Mouse (Mus musculus): ENCODE results near the gene Tmem208.
A peak's percentile ranks its signal among the peaks of the same experiment; 100 is the strongest.
"Not testable (repeated sequence)": the region's sequence is repeated elsewhere in the genome, so short reads cannot be mapped to it uniquely, and the experiment has no call there.

The Tmem208 gene

DNA sequence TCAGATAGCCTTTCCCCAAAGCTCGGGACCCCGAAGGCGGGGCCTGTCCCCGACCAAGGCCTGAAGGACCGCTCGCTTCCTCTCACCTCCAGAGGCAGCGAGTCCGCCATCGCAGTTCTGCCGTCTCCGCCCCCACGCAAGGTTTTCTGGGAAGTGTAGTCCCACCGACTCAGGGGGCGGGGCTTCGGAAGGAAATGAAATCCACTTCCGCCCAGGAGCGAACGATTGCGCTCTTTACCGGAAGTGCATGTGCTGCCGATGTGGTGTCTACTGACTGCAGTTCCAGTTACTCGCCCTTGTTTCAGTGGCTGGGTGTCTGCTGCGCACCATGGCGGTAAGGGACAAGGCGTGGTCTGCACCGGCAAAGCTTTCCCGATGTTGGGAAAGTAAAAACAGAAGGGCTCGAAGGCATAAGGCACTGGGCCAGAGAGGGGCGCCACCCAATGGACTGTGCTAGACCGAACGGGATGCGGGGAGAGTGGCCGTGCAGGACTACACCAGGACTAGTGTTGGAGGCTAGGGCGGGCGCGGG, at the start of gene Tmem208, which contains the start of gene Lrrc29:
TSS of gene Tmem208 (plus strand) at position 214 of the 532 bp plus-strand sequence.
TSS of gene Lrrc29 (minus strand) at position 138 of the 532 bp plus-strand sequence.
- DNase-seq (ENCODE audit: low read depth, low spot score) = peak; percentile 99

DNA sequence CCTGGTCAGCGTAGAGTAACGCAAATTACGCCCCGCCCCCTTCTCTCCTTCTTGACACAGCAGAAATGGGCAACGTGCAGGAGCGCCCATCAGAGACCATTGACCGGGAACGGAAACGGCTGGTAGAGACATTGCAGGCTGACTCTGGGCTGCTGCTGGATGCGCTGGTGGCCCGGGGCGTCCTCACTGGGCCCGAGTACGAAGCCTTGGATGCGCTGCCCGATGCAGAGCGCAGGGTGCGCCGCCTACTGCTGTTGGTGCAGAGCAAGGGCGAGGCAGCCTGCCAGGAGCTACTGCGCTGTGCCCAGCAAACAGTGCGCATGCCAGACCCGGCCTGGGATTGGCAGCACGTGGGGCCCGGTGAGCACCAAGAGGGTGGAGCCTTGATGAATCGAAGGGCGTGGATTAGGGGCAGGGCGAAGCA, 47.2 kb upstream of the Tmem208 start:
- DNase-seq (ENCODE audit: low read depth, low spot score) = peak; percentile 62

GRCm38 (mm10) chr8:105280567-105280966, 45.6 kb upstream of the Tmem208 start:
- DNase-seq (ENCODE audit: low read depth, low spot score) = no peak

GRCm38 (mm10) chr8:105281821-105282220, 44.3 kb upstream of the Tmem208 start:
- DNase-seq (ENCODE audit: low read depth, low spot score) = no peak

- DNase-seq (ENCODE audit: low read depth, low spot score) = no peak
Measured at GRCm38 (mm10) chr8:105282239-105282638, 43.9 kb upstream of the Tmem208 start.

- peak; percentile 87 for DNase-seq (ENCODE audit: low read depth, low spot score)
Measured at GRCm38 (mm10) chr8:105283074-105283473, 43.1 kb upstream of the Tmem208 start.

GRCm38 (mm10) chr8:105285514-105285913, 40.6 kb upstream of the Tmem208 start:
- no peak for DNase-seq (ENCODE audit: low read depth, low spot score)

DNA sequence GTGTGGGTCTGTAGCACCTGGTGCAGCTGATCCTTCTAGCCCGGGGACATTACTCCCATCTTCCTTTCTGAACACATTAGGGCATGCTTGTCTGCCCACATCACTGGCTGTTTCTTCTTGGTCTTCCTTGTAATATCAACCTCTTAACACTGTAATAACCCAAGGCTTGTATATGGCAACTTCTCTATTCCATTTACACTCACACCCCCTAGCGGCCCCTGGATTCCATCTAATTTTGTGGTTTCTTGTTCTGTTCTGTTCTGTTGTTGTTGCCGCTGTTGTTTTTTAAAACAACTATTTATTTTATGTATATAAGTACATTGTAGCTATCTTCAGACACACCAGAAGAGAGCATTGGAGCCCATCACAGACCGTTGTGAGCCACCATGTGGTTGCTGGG, 39.2 kb upstream of the Tmem208 start:
- DNase-seq (ENCODE audit: low read depth, low spot score) = no peak

DNA sequence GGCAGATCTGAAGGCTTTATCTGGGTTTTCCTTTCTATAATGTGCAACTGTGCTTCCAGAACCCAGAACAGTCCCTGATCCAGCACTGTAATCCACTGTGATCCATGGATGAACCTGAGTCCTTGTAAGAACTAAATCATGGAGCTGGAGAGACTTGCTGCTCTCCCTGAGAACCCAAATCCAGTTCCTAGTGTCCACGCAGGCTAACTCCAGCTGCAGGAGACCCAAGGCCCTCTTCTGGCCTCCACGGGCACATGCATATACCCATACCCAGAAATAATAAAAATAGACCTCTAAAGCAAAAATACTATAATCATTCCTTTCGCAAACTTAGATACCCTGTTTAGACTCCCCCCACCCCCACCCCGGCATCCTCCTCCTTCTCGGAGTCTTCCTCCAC, 37.9 kb upstream of the Tmem208 start:
- no peak for DNase-seq (ENCODE audit: low read depth, low spot score)

DNA sequence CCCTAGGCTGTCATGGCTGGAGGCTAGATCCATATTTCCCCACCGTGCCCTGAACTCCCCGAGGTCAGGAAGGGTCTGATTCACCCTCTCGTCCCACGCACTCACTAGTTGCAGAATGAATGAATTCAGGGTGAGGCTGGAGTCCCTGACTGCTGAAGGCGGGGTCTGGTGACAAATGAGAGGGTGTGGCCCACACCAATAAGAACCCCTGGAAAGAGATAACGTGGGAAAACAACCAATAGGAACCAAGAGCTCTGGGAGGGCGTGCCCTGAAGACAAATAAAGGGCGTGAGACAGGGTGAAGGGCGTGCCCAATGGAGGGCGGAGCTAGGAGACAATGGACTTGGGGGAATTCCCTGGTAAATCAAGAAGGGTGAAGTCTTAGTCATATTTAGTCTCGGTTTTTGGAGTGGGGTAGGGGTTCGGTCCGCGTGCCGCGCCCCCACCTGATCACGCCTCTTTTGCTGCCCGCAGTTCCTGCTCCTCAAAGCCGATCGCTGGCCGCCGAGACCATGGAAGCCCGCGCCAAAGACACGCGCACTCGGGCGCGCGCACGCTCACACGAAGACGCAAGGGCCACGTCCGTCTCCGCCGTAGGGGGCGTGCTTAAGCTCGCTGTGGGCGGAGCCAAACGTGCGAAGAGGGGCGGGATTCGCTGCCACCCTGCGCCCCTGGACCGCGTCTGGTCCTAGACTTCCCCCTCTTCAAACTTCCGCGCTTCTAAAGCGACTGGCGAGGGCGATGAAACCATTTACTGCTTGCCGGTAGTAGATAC, 37.0 kb upstream of the Tmem208 start:
- DNase-seq (ENCODE audit: low read depth, low spot score) = peak; percentile 99

DNA sequence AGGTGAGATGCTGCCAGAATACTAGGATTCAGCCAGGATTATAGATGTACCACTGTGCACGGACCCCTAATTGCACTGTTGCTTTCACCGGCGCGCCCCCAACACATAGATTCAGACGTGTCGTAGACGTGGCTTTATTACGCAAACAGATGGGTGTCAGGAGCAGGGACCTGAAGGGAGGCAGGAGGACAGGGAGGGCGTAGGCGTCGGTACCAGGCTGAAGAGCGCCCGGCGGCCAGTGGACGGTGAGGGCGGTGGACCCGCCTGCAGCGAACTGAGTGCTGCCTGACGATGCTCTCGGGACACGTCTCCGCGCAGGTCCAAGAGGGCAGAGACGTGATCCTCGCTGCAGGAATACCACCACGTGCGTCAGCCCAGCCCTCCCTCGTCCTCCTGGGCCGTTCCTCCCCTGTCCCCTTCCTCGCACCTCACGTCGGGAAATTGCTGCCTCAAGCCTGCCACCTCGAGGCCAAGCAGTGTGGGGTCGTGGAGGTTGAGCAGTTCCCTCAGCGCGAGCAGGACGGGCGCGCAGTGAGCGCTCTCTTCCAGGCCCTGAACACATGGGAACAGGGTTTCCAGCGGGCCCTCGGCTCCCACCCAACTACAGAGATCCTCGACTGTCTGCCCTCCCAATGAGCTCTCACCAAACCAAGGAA, 36.2 kb upstream of the Tmem208 start, which contains the start of gene 4931428F04Rik:
TSS of gene 4931428F04Rik (minus strand) at position 60 of the 656 bp plus-strand sequence.
- DNase-seq (ENCODE audit: low read depth, low spot score) = peak; percentile 85

DNA sequence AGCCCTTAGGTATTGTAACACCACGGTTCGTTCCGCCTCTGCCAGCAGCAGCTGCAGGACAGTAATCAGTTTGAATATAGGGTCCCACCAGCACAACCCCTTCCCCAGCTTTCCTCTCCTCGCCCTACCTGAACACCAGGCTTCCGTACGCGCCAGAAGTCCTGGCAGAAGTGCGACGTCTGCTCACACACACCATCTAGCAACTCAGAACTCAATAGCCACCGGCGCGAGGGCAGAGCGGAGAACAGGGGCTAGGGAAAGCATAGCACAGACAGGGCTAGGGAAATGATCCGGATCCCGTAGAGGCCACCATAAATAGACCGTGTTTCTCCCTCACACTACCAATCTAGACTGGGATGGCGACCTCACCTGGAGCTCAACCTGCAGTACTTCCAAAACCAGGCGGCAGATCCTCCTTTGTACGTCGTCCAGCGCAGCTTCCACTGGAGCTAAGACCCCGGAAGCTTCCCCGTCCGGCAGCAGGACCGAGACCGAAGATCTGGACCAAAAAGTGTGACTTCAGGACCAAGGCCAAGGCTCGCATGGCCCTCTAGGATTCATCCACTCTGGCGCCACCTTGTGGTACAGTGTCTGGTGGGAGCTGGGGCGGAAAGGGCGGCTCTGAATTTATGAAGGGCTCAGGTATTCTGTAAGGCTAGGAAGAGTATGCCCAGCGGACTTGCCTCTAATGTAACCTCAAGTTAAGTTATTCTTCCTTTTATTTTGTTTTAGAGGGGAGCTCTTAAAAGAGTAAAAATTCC, 35.4 kb upstream of the Tmem208 start:
- peak; percentile 93 for DNase-seq (ENCODE audit: low read depth, low spot score)

DNA sequence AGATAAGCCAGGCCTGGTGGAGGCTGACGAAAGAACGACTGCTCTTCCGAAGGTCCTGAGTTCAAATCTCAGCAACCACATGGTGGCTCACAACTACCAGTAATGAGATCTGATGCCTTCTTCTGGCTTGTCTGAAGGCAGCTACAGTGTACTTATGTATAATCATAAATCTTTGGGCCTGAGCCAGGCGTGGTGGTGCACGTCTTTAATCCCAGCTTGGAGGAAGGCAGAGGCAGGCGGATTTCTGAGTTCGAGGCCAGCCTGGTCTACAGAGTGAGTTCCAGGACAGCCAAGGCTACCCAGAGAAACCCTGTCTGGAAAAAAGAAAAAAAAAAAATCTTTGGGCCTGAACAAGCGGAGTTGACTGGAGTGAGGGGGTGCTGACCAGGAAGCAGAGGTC, 34.8 kb upstream of the Tmem208 start:
- DNase-seq (ENCODE audit: low read depth, low spot score) = not testable (repeated sequence)

DNA sequence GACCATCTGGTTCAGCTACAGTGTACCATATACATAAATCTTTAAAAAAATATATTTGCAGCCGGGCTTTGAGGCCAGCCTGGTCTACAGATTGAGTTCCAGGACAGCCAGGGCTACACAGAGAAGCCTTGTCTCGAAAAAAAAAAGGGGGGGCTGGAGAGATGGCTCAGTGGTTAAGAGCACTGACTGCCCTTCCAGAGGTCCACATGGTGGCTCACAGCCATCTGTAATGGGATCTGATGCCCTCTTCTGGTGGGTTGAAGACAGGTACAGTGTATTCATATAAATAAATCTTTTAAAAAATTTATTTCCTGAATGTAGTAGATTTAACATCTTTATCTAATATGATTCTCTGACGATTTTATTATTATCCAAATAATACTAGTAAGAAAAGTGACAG, 34.4 kb upstream of the Tmem208 start:
- not testable (repeated sequence) for DNase-seq (ENCODE audit: low read depth, low spot score)

DNA sequence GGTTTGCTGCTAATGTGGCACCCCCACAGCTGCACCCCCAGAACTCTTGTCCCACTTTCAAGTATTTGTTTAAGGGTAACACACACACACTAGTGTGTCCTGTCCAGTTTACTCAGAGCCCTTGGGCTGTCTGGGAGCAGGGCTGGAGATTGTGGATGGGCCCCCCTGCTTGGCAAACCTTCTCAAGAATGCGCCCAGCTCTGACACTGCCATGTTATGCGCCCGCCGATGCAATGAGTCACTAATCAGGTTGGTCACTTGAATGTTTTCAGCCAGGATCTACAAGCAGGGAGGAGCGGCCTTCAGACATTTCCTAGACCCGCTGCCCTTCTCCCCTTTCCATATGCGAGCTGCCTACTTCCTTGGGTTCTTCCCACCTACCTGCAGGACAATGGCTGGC, 33.7 kb upstream of the Tmem208 start:
- DNase-seq (ENCODE audit: low read depth, low spot score) = no peak

DNA sequence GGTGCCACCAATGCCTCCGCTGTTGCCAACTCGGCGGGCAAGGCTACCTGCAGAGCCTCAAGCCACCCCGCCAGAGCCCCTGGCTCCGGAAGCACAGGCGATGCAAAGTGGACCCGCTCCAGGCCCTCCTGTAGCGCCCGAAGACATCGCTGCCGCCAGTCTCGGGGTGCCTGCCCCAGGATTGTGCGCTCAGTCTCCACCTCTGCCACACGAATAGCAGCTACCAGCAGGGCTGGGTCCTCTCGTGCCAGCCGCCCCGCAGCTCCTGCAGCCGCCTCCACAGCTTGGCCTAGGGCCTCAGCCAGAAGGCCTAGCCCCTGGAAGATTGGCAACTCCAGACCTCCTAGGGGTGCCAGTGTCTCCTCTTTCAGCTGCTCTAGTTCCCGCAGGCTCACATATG, 32.7 kb upstream of the Tmem208 start:
- DNase-seq (ENCODE audit: low read depth, low spot score) = no peak

DNA sequence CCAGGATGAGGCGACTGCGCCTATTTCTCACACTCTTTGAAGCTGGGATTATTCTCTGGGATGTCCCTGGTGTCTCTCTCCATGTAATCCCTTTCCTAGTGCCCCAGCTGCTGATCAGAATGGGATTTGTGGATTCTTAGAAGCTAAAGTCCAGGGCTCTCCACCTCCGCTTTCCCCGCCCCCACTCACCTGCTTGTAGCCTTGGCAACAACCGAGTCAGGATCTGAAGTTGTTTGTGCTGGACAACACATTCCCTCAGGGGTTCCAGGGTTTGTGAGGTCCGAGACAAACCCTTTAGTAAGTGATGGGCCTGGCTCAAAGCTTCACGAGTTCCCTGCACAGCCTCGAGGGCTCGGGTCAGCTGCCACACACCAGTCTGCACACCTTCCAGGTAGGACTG, 31.4 kb upstream of the Tmem208 start:
- DNase-seq (ENCODE audit: low read depth, low spot score) = peak; percentile 63

GRCm38 (mm10) chr8:105295256-105295655, 30.9 kb upstream of the Tmem208 start:
- DNase-seq (ENCODE audit: low read depth, low spot score) = no peak

DNA sequence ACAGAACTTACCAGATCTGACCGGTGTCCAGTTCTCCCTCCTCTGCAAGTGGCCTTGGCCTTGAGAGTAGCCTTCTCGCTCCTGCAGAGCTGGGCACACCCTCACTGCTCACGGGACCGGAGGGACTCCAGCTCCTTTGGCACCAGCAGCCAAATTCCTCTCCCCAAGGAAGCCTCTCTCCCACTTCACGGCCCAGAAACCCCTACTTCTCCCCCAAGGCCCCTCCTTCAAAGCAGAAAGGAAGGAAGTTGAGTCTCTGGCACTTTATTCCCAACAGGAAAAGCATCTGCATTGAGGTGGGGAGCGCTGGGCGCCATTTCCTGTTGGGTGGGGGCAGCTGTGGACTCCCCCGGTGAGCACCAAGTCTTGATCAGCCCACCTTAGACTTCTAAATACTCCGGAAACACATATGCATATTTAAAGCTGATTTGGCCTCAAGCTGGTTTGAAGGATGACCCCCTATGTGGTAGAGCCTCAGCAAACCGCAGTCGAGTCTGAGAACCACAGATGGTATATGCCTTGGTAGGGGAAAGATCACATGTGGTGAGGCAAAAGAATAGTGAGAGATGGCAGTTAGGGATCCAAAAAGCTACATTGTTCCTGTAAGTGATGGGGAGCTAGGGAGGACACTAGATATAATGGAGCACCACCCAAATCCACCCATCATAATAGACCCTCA, 30.1 kb upstream of the Tmem208 start, which contains the start of gene Exoc3l:
TSS of gene Exoc3l (minus strand) at position 207 of the 679 bp plus-strand sequence.
- peak; percentile 86 for DNase-seq (ENCODE audit: low read depth, low spot score)

DNA sequence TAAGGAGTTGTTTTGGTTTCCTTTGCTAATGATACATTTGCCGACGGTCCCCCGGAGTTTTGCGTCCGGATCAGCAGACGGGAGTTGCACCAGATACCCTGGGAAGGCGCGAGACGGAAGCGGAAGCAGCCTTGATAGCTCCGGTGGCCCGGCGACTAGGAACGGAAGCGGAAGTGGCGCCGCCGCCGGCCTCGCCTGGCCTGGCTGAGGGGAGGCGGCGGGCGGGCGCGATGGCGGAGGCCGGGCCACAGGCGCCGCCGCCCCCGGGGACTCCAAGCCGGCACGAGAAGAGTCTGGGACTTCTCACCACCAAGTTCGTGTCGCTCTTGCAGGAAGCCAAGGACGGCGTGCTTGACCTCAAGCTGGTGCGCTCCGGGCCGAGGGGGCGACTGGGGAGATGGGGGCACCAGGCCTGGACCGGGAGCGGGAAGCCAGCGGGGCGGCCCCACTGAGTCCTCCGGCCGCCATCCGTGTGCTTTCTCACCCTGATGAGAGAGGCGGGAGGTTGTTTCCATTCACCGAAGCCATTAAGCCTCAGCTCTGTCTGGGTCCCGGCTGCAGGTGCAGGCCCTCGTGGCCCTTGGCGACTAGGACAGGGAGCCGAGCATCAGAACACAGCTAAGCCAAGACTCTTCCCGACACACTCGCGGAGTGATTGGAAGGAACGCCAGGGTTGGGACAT, 28.5 kb upstream of the Tmem208 start, which contains the start of gene E2f4:
TSS of gene E2f4 (plus strand) at position 153 of the 682 bp plus-strand sequence.
- peak; percentile 92 for DNase-seq (ENCODE audit: low read depth, low spot score)
